Mouse (Mus musculus) neutrophil, adult 83 days (primary cell): ENCODE data around the gene Azi2. TPM values are rescaled to one million over a fixed set of nuclear protein-coding genes. Genes with fewer than 3 reads are reported as not detected.

Experiments used
- total RNA-seq, 2 experiments: library from RNA; stranded (reverse); gene quantifications; one replicate each; pipeline ENCODE4 v1.2.4; 2023

Azi2 gene
- 10 to 100 TPM; 63.1 to 65.1 TPM for total RNA-seq

GRCm38 (mm10) chr9:118040218-118041021 is at the start of gene Azi2:
Gene Azi2, plus strand, starts transcription at chr9:118040499.

Other genes starting within 250 kb of the Azi2 start
- 10 to 100 TPM in 1 of 2 experiments, 1 to 10 TPM in 1; 7.0 to 11.4 TPM for gene Cmc1, start 109.7 kb downstream of the Azi2 start, total RNA-seq